Mouse (Mus musculus) liver, adult 2 months (tissue): ENCODE measurements around the gene Rpl38.

Source experiments
- CTCF ChIP-seq: fragments of 200-500 bp; IDR thresholded peaks from 2 replicates; pipeline ENCODE4 v1.5.1; 2011; ENCODE audit warnings: low read depth, low read length, control low read depth
- POLR2A ChIP-seq: fragments of 200-500 bp; IDR thresholded peaks from 2 replicates; pipeline ENCODE4 v1.6.1; 2011; ENCODE audit warnings: low read length, control low read depth; ENCODE audit not compliant: insufficient read depth; ENCODE audit errors: extremely low read depth

- TF ChIP-seq POLR2A: no peak
- no peak for TF ChIP-seq CTCF
These were observed 31.2 kb downstream of the Rpl38 start for GRCm38 (mm10) chr11:114699511-114699910.
